Mouse (Mus musculus) limb, embryonic 11.5 days (tissue): ENCODE measurements around the gene Npas2. TPM values are rescaled to one million over a fixed set of nuclear protein-coding genes. Genes with fewer than 3 reads are reported as not detected.

Experiments used
- ATAC-seq: fragments of 200-750 bp; cut with Nextera tagmentation; 2 replicates; pipeline ENCODE4 v1.8.0; 2017; ENCODE audit warnings: low read depth; ENCODE audit not compliant: insufficient number of reproducible peaks, low FRiP score, low TSS enrichment
- DNase-seq: peaks from one replicate; pipeline ENCODE4 v3.0.0-alpha.2; 2015; ENCODE audit warnings: low spot score
- H3K27ac ChIP-seq: fragments of 300-500 bp; sonication (generic); replicated peaks from 2 replicates; pipeline ENCODE4 v1.5.1; 2014; ENCODE audit warnings: low read depth, mild to moderate bottlenecking, low read length
- H3K27me3 ChIP-seq: fragments of 300-500 bp; sonication (generic); 2 replicates; pipeline ENCODE4 v1.6.1; 2014; ENCODE audit warnings: mild to moderate bottlenecking, low read length, mixed read lengths; ENCODE audit not compliant: control insufficient read depth, insufficient read depth
- H3K36me3 ChIP-seq: fragments of 300-500 bp; sonication (generic); 2 replicates; pipeline ENCODE4 v1.6.1; 2014; ENCODE audit warnings: mild to moderate bottlenecking, low read length, moderate library complexity, mixed read lengths; ENCODE audit not compliant: control insufficient read depth, insufficient read depth
- H3K4me1 ChIP-seq: fragments of 300-500 bp; sonication (generic); 2 replicates; pipeline ENCODE4 v1.6.1; 2014; ENCODE audit warnings: low read length, mixed read lengths; ENCODE audit not compliant: control insufficient read depth, insufficient read depth
- H3K4me2 ChIP-seq: fragments of 300-500 bp; sonication (generic); 2 replicates; pipeline ENCODE4 v1.6.1; 2014; ENCODE audit warnings: low read depth, mild to moderate bottlenecking, moderate library complexity; ENCODE audit not compliant: severe bottlenecking
- H3K4me3 ChIP-seq: fragments of 300-500 bp; sonication (generic); 2 replicates; pipeline ENCODE4 v1.5.1; 2014; ENCODE audit warnings: low read depth, low read length
- H3K9ac ChIP-seq: fragments of 300-500 bp; sonication (generic); 2 replicates; pipeline ENCODE4 v1.6.1; 2014; ENCODE audit warnings: mild to moderate bottlenecking, low read length
- H3K9me3 ChIP-seq: fragments of 300-500 bp; sonication (generic); 2 replicates; pipeline ENCODE4 v1.6.1; 2016; ENCODE audit warnings: low read length; ENCODE audit not compliant: control insufficient read depth
- WGBS: fragments of 180-500 bp; shearing (Covaris S2); extraction: QIAGEN DNeasy Blood & Tissue Kit; methylation state at CpG from one replicate; pipeline ENCODE4 v1.1.7; 2014; 5-methylcytosine and 5-hydroxymethylcytosine counted together
- polyA plus RNA-seq: library from polyadenylated mRNA; unstranded; fragments of >200 nt; fragmentation: Nextera tagmentation; extraction: Ambion mirVana; gene quantifications from 2 replicates; pipeline ENCODE4 v1.2.1, GENCODE M21; 2014

Npas2 gene
- polyA plus RNA-seq, 1 experiment from 2014 or later, result 0.03 TPM

- WGBS, result 71% methylated on average over 10 of the region's 10 CpGs
- H3K9me3 ChIP-seq, result no peaks in the 10 kb centered on the region
These were observed 145.3 kb downstream of the Npas2 start for GRCm38 (mm10) chr1:39338831-39339230.

GRCm38 (mm10) chr1:39339455-39339854 lies 145.9 kb downstream of the Npas2 start:
- H3K27me3 ChIP-seq, result no peaks in the 10 kb centered on the region

More at GRCm38 (mm10) chr1:39338831-39339230, 145.3 kb downstream of the Npas2 start:
- Histone ChIP-seq H3K4me1 (no peaks in the 10 kb centered on the region), H3K9ac (no peak overlapping the region), H3K4me3 (no peak overlapping the region), H3K27me3 (no peaks in the 10 kb centered on the region), H3K36me3 (no peaks in the 10 kb centered on the region), H3K4me2 (no peak overlapping the region), H3K27ac (no peak overlapping the region)
- DNase-seq (no peak), ATAC-seq (no peak)

GRCm38 (mm10) chr1:39340156-39340555 lies 146.6 kb downstream of the Npas2 start:
- ATAC-seq, result no peak
- no peak overlapping the region for H3K4me2 ChIP-seq
- H3K4me1 ChIP-seq, result no peaks in the 10 kb centered on the region
- no peak overlapping the region for H3K9ac ChIP-seq
- WGBS, result 84% methylated on average over 6 of the region's 6 CpGs
- H3K27me3 ChIP-seq, result no peaks in the 10 kb centered on the region
- H3K9me3 ChIP-seq, result no peaks in the 10 kb centered on the region
- H3K27ac ChIP-seq, result no peak overlapping the region
- H3K36me3 ChIP-seq, result no peaks in the 10 kb centered on the region
- no peak overlapping the region for H3K4me3 ChIP-seq
- DNase-seq, result no peak

More at GRCm38 (mm10) chr1:39339455-39339854, 145.9 kb downstream of the Npas2 start:
- ATAC-seq (no peak), DNase-seq (no peak)
- Histone ChIP-seq H3K4me3 (no peak overlapping the region), H3K9ac (no peak overlapping the region), H3K36me3 (no peaks in the 10 kb centered on the region), H3K4me2 (no peak overlapping the region), H3K27ac (no peak overlapping the region), H3K9me3 (no peaks in the 10 kb centered on the region), H3K4me1 (no peaks in the 10 kb centered on the region)
- WGBS, result 64% methylated on average over 5 of the region's 5 CpGs

- Histone ChIP-seq H3K36me3 (no peaks in the 10 kb centered on the region), H3K27me3 (no peaks in the 10 kb centered on the region), H3K4me2 (no peak overlapping the region), H3K27ac (no peak overlapping the region), H3K4me1 (no peaks in the 10 kb centered on the region), H3K4me3 (no peak overlapping the region), H3K9me3 (no peaks in the 10 kb centered on the region), H3K9ac (no peak overlapping the region)
- DNase-seq, result peak; percentile 63
- ATAC-seq, result no peak
- WGBS, result 21% methylated on average over 8 of the region's 8 CpGs
These were observed 147.1 kb downstream of the Npas2 start for GRCm38 (mm10) chr1:39340647-39341046.

- no peak for DNase-seq
- Histone ChIP-seq H3K36me3 (no peaks in the 10 kb centered on the region), H3K27ac (no peak overlapping the region), H3K4me1 (no peaks in the 10 kb centered on the region), H3K9me3 (no peaks in the 10 kb centered on the region), H3K27me3 (no peaks in the 10 kb centered on the region), H3K4me2 (no peak overlapping the region), H3K9ac (no peak overlapping the region), H3K4me3 (no peak overlapping the region)
- no peak for ATAC-seq
- 76% methylated on average over 4 of the region's 4 CpGs for WGBS
These were observed 148.3 kb downstream of the Npas2 start for GRCm38 (mm10) chr1:39341807-39342206.

- WGBS, result 83% methylated on average over 5 of the region's 5 CpGs
- Histone ChIP-seq H3K4me2 (no peak overlapping the region), H3K4me1 (no peaks in the 10 kb centered on the region), H3K4me3 (no peak overlapping the region), H3K27ac (no peak overlapping the region), H3K9me3 (no peaks in the 10 kb centered on the region), H3K9ac (no peak overlapping the region), H3K27me3 (no peaks in the 10 kb centered on the region), H3K36me3 (no peaks in the 10 kb centered on the region)
- no peak for DNase-seq
- ATAC-seq, result no peak
These were observed 149.7 kb downstream of the Npas2 start for GRCm38 (mm10) chr1:39343242-39343641.

GRCm38 (mm10) chr1:39344981-39345600 lies 151.6 kb downstream of the Npas2 start:
- no peak for DNase-seq
- no peak overlapping the region for H3K4me3 ChIP-seq
- WGBS, result 65% methylated on average over 21 of the region's 21 CpGs
- no peaks in the 10 kb centered on the region for H3K27me3 ChIP-seq
- H3K9ac ChIP-seq, result no peak overlapping the region
- no peaks in the 10 kb centered on the region for H3K9me3 ChIP-seq
- no peaks in the 10 kb centered on the region for H3K4me1 ChIP-seq
- H3K4me2 ChIP-seq, result no peak overlapping the region
- no peaks in the 10 kb centered on the region for H3K36me3 ChIP-seq
- H3K27ac ChIP-seq, result no peak overlapping the region
- ATAC-seq, result no peak

GRCm38 (mm10) chr1:39349001-39349400 lies 155.5 kb downstream of the Npas2 start:
- Histone ChIP-seq H3K9me3 (no peaks in the 10 kb centered on the region), H3K4me3 (no peak overlapping the region), H3K4me1 (no peaks in the 10 kb centered on the region), H3K9ac (no peak overlapping the region), H3K27ac (no peak overlapping the region), H3K36me3 (no peaks in the 10 kb centered on the region), H3K4me2 (no peak overlapping the region), H3K27me3 (no peaks in the 10 kb centered on the region)
- 85% methylated on average over 1 of the region's 1 CpGs for WGBS
- DNase-seq, result no peak
- ATAC-seq, result no peak

- DNase-seq (no peak), ATAC-seq (no peak)
- Histone ChIP-seq H3K9ac (no peak overlapping the region), H3K4me1 (no peaks in the 10 kb centered on the region), H3K27ac (no peak overlapping the region), H3K4me2 (no peak overlapping the region), H3K9me3 (no peaks in the 10 kb centered on the region), H3K36me3 (no peaks in the 10 kb centered on the region), H3K4me3 (no peak overlapping the region), H3K27me3 (no peaks in the 10 kb centered on the region)
- 88% methylated on average over 7 of the region's 7 CpGs for WGBS
These were observed 155.9 kb downstream of the Npas2 start for GRCm38 (mm10) chr1:39349427-39349826.
